ENCODE assay signal across 14 mouse cellular contexts in genomic region chr6:88637611-88638301, GRCm38 (mm10). TPM values are rescaled to one million over a fixed set of nuclear protein-coding genes. Genes with fewer than 3 reads are reported as not detected.
DNase-seq lines count a peak whose midpoint lies in the region; ATAC-seq lines count a peak whose summit lies in the region.
"Had no signal": no experiment of that assay in that cellular context is flagged by ENCODE, and none has a peak within 500 bp of the region (broad histone marks: within the 10 kb centered on the region; RNA-seq: fewer than 3 reads in every experiment).

Gene Kbtbd12, minus strand, starts transcription at chr6:88637950.

- H3K4me2 ChIP-seq in heart, embryonic 12.5 days = no peak within 1 kb of the TSS
- peak within 1 kb of the TSS; percentile 33 for H3K4me2 ChIP-seq in liver, embryonic 13.5 days
- no peak within 1 kb of the TSS for H3K4me2 ChIP-seq in forebrain, embryonic 12.5 days
- H3K4me2 ChIP-seq in hindbrain, embryonic 11.5 days (replicated peaks; ENCODE audit: low read depth, low read length) = no peak within 1 kb of the TSS
- H3K4me2 ChIP-seq: forebrain, embryonic 13.5 days; hindbrain, embryonic 15.5 days; midbrain, embryonic 15.5 days had no signal

- peak; percentile 73 for ATAC-seq in heart, embryonic 12.5 days (ENCODE audit: insufficient number of reproducible peaks, low FRiP score)
- ATAC-seq in liver, embryonic 13.5 days (ENCODE audit: low read depth) = peak; percentile 84
- no peak for ATAC-seq in forebrain, embryonic 12.5 days (ENCODE audit: low FRiP score)
- ATAC-seq in hindbrain, embryonic 11.5 days (ENCODE audit: low FRiP score) = no peak
- ATAC-seq: forebrain, embryonic 13.5 days; midbrain, embryonic 15.5 days had no signal

- WGBS in heart, embryonic 12.5 days = 91% methylated on average over 5 of the region's 5 CpGs
- WGBS in liver, embryonic 13.5 days (ENCODE audit: insufficient replicate concordance) = 92% methylated on average over 5 of the region's 5 CpGs
- 95% methylated on average over 5 of the region's 5 CpGs for WGBS in forebrain, embryonic 12.5 days
- 91% methylated on average over 5 of the region's 5 CpGs for WGBS in hindbrain, embryonic 11.5 days

- peak within 1 kb of the TSS; percentile 54 for H3K4me3 ChIP-seq in erythroblast, embryonic 14.5 days (replicated peaks)
- H3K4me3 ChIP-seq in heart, embryonic 12.5 days = no peak within 1 kb of the TSS
- H3K4me3 ChIP-seq in liver, embryonic 13.5 days (replicated peaks) = peak within 1 kb of the TSS; percentile 27
- H3K4me3 ChIP-seq in forebrain, embryonic 12.5 days (replicated peaks) = no peak within 1 kb of the TSS
- H3K4me3 ChIP-seq in hindbrain, embryonic 11.5 days (ENCODE audit: low read depth, low read length) = no peak within 1 kb of the TSS
- H3K4me3 ChIP-seq: forebrain, embryonic 13.5 days; hindbrain, embryonic 15.5 days; midbrain, embryonic 15.5 days had no signal

- H3K36me3 ChIP-seq in erythroblast, embryonic 14.5 days (ENCODE audit: control insufficient read depth) = peaks cover 24% of the 10 kb centered on the region
- no peaks in the 10 kb centered on the region for H3K36me3 ChIP-seq in heart, embryonic 12.5 days
- no peaks in the 10 kb centered on the region for H3K36me3 ChIP-seq in liver, embryonic 13.5 days
- H3K36me3 ChIP-seq in forebrain, embryonic 12.5 days (replicated peaks) = no peaks in the 10 kb centered on the region
- no peaks in the 10 kb centered on the region for H3K36me3 ChIP-seq in hindbrain, embryonic 11.5 days (ENCODE audit: control insufficient read depth, insufficient read depth, low read length)
- H3K36me3 ChIP-seq: hindbrain, embryonic 15.5 days; midbrain, embryonic 15.5 days had no signal

- peaks cover 90% of the 10 kb centered on the region for H3K4me1 ChIP-seq in erythroblast, embryonic 14.5 days (ENCODE audit: control insufficient read depth)
- peaks cover 12% of the 10 kb centered on the region for H3K4me1 ChIP-seq in heart, embryonic 12.5 days (replicated peaks)
- peaks cover 83% of the 10 kb centered on the region for H3K4me1 ChIP-seq in liver, embryonic 13.5 days (replicated peaks)
- peaks cover 19% of the 10 kb centered on the region for H3K4me1 ChIP-seq in forebrain, embryonic 12.5 days
- H3K4me1 ChIP-seq in hindbrain, embryonic 11.5 days (replicated peaks; ENCODE audit: control insufficient read depth, insufficient read depth, low read length) = no peaks in the 10 kb centered on the region

- H3K9ac ChIP-seq in heart, embryonic 12.5 days = no peak within 1 kb of the TSS
- H3K9ac ChIP-seq in liver, embryonic 13.5 days = peak within 1 kb of the TSS; percentile 50
- no peak within 1 kb of the TSS for H3K9ac ChIP-seq in forebrain, embryonic 12.5 days
- no peak within 1 kb of the TSS for H3K9ac ChIP-seq in hindbrain, embryonic 11.5 days (ENCODE audit: low read depth, low read length)
- H3K9ac ChIP-seq: forebrain, embryonic 13.5 days; hindbrain, embryonic 15.5 days; midbrain, embryonic 15.5 days had no signal

- H3K27ac ChIP-seq in heart, embryonic 12.5 days (ENCODE audit: poor library complexity, severe bottlenecking) = no peak within 1 kb of the TSS
- peak within 1 kb of the TSS; percentile 92 for H3K27ac ChIP-seq in liver, embryonic 13.5 days
- no peak within 1 kb of the TSS for H3K27ac ChIP-seq in forebrain, embryonic 12.5 days
- no peak within 1 kb of the TSS for H3K27ac ChIP-seq in hindbrain, embryonic 11.5 days (ENCODE audit: low read depth, low read length)
- H3K27ac ChIP-seq: forebrain, embryonic 13.5 days had no signal

- peaks cover 25% of the 10 kb centered on the region for H3K9me3 ChIP-seq in erythroblast, embryonic 14.5 days (ENCODE audit: control insufficient read depth, low read length)
- H3K9me3 ChIP-seq in heart, embryonic 12.5 days (replicated peaks) = peaks cover 7% of the 10 kb centered on the region
- 0 out of 2 replicates have a peak, but pooled peaks cover 13% of the 10 kb centered on the region for H3K9me3 ChIP-seq in liver, embryonic 13.5 days (replicated peaks)
- peaks cover 5% of the 10 kb centered on the region; the same call in 1 of the 2 replicates for H3K9me3 ChIP-seq in forebrain, embryonic 12.5 days
- H3K9me3 ChIP-seq in hindbrain, embryonic 11.5 days (ENCODE audit: control insufficient read depth, low read length) = no peaks in the 10 kb centered on the region
- H3K9me3 ChIP-seq: hindbrain, embryonic 15.5 days had no signal

- H3K27me3 ChIP-seq in erythroblast, embryonic 14.5 days (ENCODE audit: control insufficient read depth) = no peaks in the 10 kb centered on the region; the same call in 1 of the 2 replicates
- H3K27me3 ChIP-seq in heart, embryonic 12.5 days (replicated peaks) = no peaks in the 10 kb centered on the region
- no peaks in the 10 kb centered on the region for H3K27me3 ChIP-seq in liver, embryonic 13.5 days
- H3K27me3 ChIP-seq in forebrain, embryonic 12.5 days = no peaks in the 10 kb centered on the region
- H3K27me3 ChIP-seq in hindbrain, embryonic 11.5 days (ENCODE audit: control insufficient read depth, insufficient read depth, low read length) = no peaks in the 10 kb centered on the region
- H3K27me3 ChIP-seq: forebrain, embryonic 13.5 days; hindbrain, embryonic 15.5 days; midbrain, embryonic 15.5 days had no signal

- DNase-seq in heart, adult 11 months = peak; percentile 57
- no peak for DNase-seq in heart, adult 9 months (ENCODE audit: low spot score in 2 of 2)
- peak; percentile 71 for DNase-seq in liver, embryonic 13.5 days
- DNase-seq in cerebellum, postnatal 36 days = no peak
- no peak for DNase-seq in hindbrain, embryonic 11.5 days (ENCODE audit: low spot score)
- DNase-seq: kidney, postnatal 4 days; right cerebral cortex, postnatal 4 days; thymus, adult 18-20 months had no signal

RNA-seq across cellular contexts. Expression of gene Kbtbd12, which starts in this region (rescaled TPM):
- polyA plus RNA-seq in erythroblast, embryonic 14.5 days (2012) = not detected in 2 replicates
- polyA plus RNA-seq in heart, embryonic 12.5 days (2016; fragmentation: Nextera tagmentation; extraction: Ambion mirVana) = 11.3 and 13.6 TPM in 2 replicates
- polyA plus RNA-seq in liver, embryonic 13.5 days (2015; fragmentation: Nextera tagmentation; extraction: Ambion mirVana) = 1.1 and 1.6 TPM in 2 replicates
- 0.15 and 0.21 TPM in 2 replicates for polyA plus RNA-seq in forebrain, embryonic 12.5 days (2016; fragmentation: Nextera tagmentation; extraction: Ambion mirVana)
- polyA plus RNA-seq in hindbrain, embryonic 11.5 days (2014; fragmentation: Nextera tagmentation; extraction: Ambion mirVana) = not detected in 2 replicates
- polyA plus RNA-seq: forebrain, embryonic 13.5 days had no signal

Comparison
In these comparisons a context has a peak if more than half of its experiments do, and no peak if none do; other contexts are left out.
1. DNase-seq: peak in heart, adult 11 months (single experiment) and liver, embryonic 13.5 days (single experiment); none in heart, adult 9 months (0 of 2), cerebellum, postnatal 36 days (0 of 2) and hindbrain, embryonic 11.5 days (single experiment).
2. H3K4me3 ChIP-seq: peak in erythroblast, embryonic 14.5 days (single experiment) and liver, embryonic 13.5 days (single experiment); none in heart, embryonic 12.5 days (single experiment), forebrain, embryonic 12.5 days (single experiment) and hindbrain, embryonic 11.5 days (single experiment).
3. ATAC-seq: peak in heart, embryonic 12.5 days (single experiment) and liver, embryonic 13.5 days (single experiment); none in forebrain, embryonic 12.5 days (single experiment) and hindbrain, embryonic 11.5 days (single experiment).